Mouse (Mus musculus) forebrain, postnatal 0 days (tissue): ENCODE data around the gene Zbtb16. TPM values are rescaled to one million over a fixed set of nuclear protein-coding genes. Genes with fewer than 3 reads are reported as not detected.

Experiments
- ATAC-seq: fragments of 200-750 bp; cut with Nextera tagmentation; 2 replicates; pipeline ENCODE4 v1.8.0; 2017; ENCODE audit warnings: mild to moderate bottlenecking, moderate library complexity
- DNase-seq: peaks from one replicate; pipeline ENCODE4 v3.0.0-alpha.2; 2015
- H3K27ac ChIP-seq: fragments of 300-500 bp; sonication (generic); 2 replicates; pipeline ENCODE4 v1.5.1; 2014; ENCODE audit warnings: low read depth, mild to moderate bottlenecking, antibody characterized with exemption, low read length, moderate library complexity, mixed read lengths
- H3K27me3 ChIP-seq: fragments of 300-500 bp; sonication (generic); 2 replicates; pipeline ENCODE4 v1.6.1; 2014; ENCODE audit warnings: mild to moderate bottlenecking, low read length, mixed read lengths; ENCODE audit not compliant: insufficient read depth
- H3K36me3 ChIP-seq: fragments of 300-500 bp; sonication (generic); 2 replicates; pipeline ENCODE4 v1.6.1; 2014; ENCODE audit warnings: mild to moderate bottlenecking, moderate library complexity; ENCODE audit not compliant: insufficient read depth
- H3K4me1 ChIP-seq: fragments of 300-500 bp; sonication (generic); 2 replicates; pipeline ENCODE4 v1.6.1; 2014; ENCODE audit warnings: antibody characterized with exemption; ENCODE audit not compliant: insufficient read depth
- H3K4me2 ChIP-seq: fragments of 300-500 bp; sonication (generic); 2 replicates; pipeline ENCODE4 v1.6.1; 2014; ENCODE audit warnings: low read depth, mild to moderate bottlenecking, moderate library complexity
- H3K4me3 ChIP-seq: fragments of 300-500 bp; sonication (generic); 2 replicates; pipeline ENCODE4 v1.5.1; 2014; ENCODE audit warnings: low read depth, low read length, mixed read lengths
- H3K9ac ChIP-seq: fragments of 300-500 bp; sonication (generic); 2 replicates; pipeline ENCODE4 v1.6.1; 2014; ENCODE audit warnings: mild to moderate bottlenecking
- H3K9me3 ChIP-seq: fragments of 300-500 bp; sonication (generic); 2 replicates; pipeline ENCODE4 v1.6.1; 2016; ENCODE audit warnings: low read length
- CTCF ChIP-seq: sonication (generic); IDR thresholded peaks from 2 replicates; pipeline ENCODE4 v1.5.1; 2016; ENCODE audit warnings: antibody characterized with exemption, control low read depth, low read depth
- WGBS: fragments of 180-500 bp; shearing (Covaris S2); extraction: QIAGEN DNeasy Blood & Tissue Kit; methylation state at CpG from one replicate; pipeline ENCODE4 v1.1.7; 2014; 5-methylcytosine and 5-hydroxymethylcytosine counted together
- polyA plus RNA-seq: library from polyadenylated mRNA; unstranded; fragments of >200 nt; fragmentation: Nextera tagmentation; extraction: Ambion mirVana; gene quantifications from 2 replicates; pipeline ENCODE4 v1.2.1, GENCODE M21; 2015
- total RNA-seq: library from RNA; depleted of rRNA; stranded (reverse); fragments of >200 nt; gene quantifications from 2 replicates; pipeline ENCODE4 v1.2.3, GENCODE M21; 2014

Gene Zbtb16
- total and polyA plus RNA-seq, 2 experiments from 2014 or later: 6.8 to 12.6 TPM

DNA sequence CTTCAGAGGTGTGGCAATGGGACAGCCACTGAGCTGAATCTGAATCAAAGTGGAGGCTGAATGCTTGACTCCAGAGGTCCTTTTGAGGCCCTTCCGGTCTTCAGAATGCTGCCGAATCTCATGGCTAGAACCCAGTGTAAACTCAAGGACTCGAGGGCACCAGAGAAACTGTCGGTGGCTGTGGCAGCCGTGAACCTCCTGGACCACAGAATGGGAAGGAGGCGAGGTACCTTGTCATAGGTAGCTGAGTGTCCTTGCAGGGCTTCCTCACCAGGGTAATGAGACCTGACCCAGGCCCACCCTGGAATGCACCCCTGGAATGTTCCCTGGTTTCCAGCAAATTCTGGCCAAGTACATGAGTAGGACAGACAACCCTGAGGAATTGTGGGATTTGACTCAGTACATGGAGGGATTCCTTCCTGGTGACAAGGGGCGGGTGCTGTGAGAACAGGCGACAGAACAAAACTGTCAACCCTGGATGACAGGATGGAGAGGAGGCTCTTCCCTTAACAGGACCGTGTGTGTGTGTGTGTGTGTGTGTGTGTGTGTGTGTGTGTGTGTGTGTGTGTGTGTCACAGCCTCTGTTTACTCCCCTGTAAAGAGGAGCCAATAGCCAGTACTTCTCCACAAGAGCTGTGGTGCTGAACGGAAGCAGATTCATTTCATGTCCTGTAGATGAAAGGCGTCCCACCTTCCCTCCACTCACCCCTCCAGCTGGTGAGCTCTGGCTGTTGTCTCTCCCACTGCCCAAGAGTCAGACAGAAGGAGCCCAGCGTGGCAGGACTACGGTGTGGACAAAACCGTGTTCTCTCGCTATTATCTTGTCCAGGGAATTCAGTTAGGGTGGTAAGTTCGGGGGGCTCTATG is 189.0 kb downstream of the Zbtb16 start:
- H3K36me3 ChIP-seq: no peaks in the 10 kb centered on the region
- H3K4me2 ChIP-seq: no peak overlapping the region
- H3K27ac ChIP-seq: no peak overlapping the region
- TF ChIP-seq CTCF: no peak
- no peak overlapping the region for H3K9ac ChIP-seq
- DNase-seq: no peak
- peaks cover 4% of the 10 kb centered on the region; the same call in 1 of the 2 replicates for H3K27me3 ChIP-seq
- 0 out of 2 replicates have a peak, but pooled peaks cover 3% of the 10 kb centered on the region for H3K9me3 ChIP-seq
- no peak for ATAC-seq
- peaks cover 10% of the 10 kb centered on the region for H3K4me1 ChIP-seq
- WGBS: 48% methylated on average over 16 of the region's 16 CpGs
- H3K4me3 ChIP-seq: no peak overlapping the region

DNA sequence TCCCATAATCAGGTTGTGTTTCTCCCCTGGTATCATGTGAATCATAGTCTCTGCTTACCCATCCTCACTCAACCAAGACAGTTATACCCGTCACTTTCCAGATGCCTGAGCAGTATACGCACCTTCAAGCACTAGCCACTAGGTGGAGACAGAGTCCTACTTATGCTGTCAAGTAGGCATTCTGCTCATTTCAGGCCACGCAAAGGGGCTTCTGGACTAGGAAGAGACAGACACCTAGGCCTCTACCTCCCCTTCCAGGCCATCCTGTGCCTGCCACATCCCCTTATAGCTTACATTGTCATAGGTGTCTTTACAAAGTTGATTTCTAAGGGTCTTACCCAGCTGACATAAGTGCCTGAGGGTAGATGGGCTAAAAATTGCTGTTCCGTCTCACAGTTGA is 189.8 kb downstream of the Zbtb16 start:
- Histone ChIP-seq H3K9me3 (0 out of 2 replicates have a peak, but pooled peaks cover 3% of the 10 kb centered on the region), H3K4me3 (no peak overlapping the region), H3K4me1 (peaks cover 10% of the 10 kb centered on the region), H3K4me2 (no peak overlapping the region), H3K27me3 (peaks cover 4% of the 10 kb centered on the region; the same call in 1 of the 2 replicates), H3K36me3 (no peaks in the 10 kb centered on the region), H3K9ac (no peak overlapping the region), H3K27ac (no peak overlapping the region)
- peak; percentile 100 for TF ChIP-seq CTCF
- peak; percentile 93 for DNase-seq
- WGBS: 19% methylated on average over 4 of the region's 4 CpGs
- ATAC-seq: peak; percentile 74

DNA sequence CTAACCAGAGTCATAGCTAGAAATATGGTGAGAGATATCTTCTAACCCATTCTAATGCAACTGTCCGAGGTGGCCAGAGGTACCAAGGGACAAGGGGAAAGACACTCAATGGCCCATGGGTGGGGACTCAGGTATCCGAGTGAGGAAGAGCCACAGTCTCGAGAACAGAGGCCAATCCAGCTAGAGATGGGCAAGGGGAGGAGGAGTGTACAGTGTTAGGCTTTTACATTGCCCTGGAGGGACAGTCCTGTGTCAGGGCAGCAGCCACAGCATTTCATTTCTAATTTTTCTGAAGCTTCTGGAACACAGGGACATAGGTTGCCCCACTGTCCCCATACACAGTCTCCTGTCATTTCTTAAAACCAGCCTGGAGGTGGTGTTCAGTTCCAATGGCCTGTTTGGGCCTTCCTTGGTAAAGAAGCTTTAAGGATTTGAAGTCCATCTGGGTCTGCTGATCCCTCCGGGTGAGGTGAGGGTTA is 190.3 kb downstream of the Zbtb16 start:
- DNase-seq (no peak), ATAC-seq (no peak)
- Histone ChIP-seq H3K27me3 (peaks cover 4% of the 10 kb centered on the region; the same call in 1 of the 2 replicates), H3K27ac (no peak overlapping the region), H3K4me2 (no peak overlapping the region), H3K4me1 (peaks cover 10% of the 10 kb centered on the region), H3K9ac (no peak overlapping the region), H3K9me3 (0 out of 2 replicates have a peak, but pooled peaks cover 3% of the 10 kb centered on the region), H3K4me3 (no peak overlapping the region), H3K36me3 (no peaks in the 10 kb centered on the region)
- TF ChIP-seq CTCF: no peak
- 49% methylated on average over 4 of the region's 4 CpGs for WGBS

DNA sequence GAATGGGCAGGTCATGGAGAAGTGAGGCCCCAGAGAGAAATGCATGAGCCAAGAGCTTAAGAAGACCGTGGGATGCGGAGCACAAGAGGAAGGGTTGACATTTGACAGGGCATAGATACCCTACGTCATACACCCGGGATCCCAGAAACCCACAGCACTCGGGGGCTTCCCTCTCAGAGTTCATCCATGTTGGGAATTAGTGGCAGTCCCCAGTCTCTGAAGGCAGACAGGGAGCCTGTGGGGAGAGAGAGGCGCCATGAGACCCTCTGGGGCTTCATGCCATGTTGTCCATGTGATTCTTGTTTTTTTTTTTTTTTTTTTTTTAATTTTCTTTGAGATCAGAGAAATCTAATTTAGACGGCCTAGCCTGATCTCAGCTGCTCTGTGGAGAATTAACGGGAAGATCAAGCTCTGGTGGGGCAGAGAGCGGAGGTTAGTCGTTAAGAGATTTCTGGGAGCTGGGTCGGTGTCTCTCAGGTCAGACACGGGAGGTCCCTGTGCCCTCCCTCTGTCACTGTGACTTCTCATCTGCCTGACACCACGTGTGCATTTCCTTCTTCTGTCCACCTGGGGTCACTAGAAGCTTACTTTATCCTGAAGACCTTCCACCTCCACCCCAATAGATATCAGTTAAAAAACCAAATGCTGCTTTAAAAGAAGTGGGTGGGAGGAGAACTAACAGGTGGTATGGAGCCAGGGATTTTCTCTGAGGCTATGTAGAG is 190.9 kb downstream of the Zbtb16 start:
- peak; percentile 76 for TF ChIP-seq CTCF
- 0 out of 2 replicates have a peak, but pooled peaks cover 3% of the 10 kb centered on the region for H3K9me3 ChIP-seq
- ATAC-seq (0 out of 2 replicates have a peak, but pooled peaks have one; percentile 14), DNase-seq (peak; percentile 66)
- peaks cover 8% of the 10 kb centered on the region; the same call in 1 of the 2 replicates for H3K27me3 ChIP-seq
- H3K4me1 ChIP-seq: peaks cover 10% of the 10 kb centered on the region
- no peak overlapping the region for H3K9ac ChIP-seq
- H3K4me3 ChIP-seq: no peak overlapping the region
- no peak overlapping the region for H3K4me2 ChIP-seq
- H3K27ac ChIP-seq: no peak overlapping the region
- no peaks in the 10 kb centered on the region for H3K36me3 ChIP-seq
- 51% methylated on average over 13 of the region's 13 CpGs for WGBS

DNA sequence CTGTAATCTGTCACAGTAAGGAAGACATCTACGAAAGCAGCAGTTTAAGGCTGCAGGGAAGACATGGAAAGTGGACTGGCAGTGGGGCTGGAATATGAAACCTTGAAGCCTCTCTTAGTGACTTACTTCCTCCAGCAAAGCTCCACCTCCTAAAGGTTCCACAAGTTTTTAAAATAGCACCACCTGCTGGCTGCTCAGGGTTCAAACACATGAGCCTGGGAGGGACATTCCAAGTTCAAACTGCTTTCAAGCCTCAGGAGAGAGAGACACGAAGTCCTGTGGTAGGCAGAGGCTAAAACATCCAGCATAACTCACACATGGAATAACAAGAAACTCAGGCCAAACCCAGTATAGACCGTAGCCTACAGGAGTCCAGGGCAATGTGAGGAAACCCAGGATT is 191.6 kb downstream of the Zbtb16 start:
- Histone ChIP-seq H3K9me3 (0 out of 2 replicates have a peak, but pooled peaks cover 3% of the 10 kb centered on the region), H3K4me3 (no peak overlapping the region), H3K27ac (no peak overlapping the region), H3K36me3 (no peaks in the 10 kb centered on the region), H3K27me3 (peaks cover 11% of the 10 kb centered on the region; the same call in 1 of the 2 replicates), H3K9ac (no peak overlapping the region), H3K4me2 (no peak overlapping the region), H3K4me1 (peaks cover 9% of the 10 kb centered on the region)
- ATAC-seq: no peak
- no peak for DNase-seq
- TF ChIP-seq CTCF: 0 out of 2 replicates have a peak, but pooled peaks have one; percentile 19
- 79% methylated on average over 3 of the region's 3 CpGs for WGBS

DNA sequence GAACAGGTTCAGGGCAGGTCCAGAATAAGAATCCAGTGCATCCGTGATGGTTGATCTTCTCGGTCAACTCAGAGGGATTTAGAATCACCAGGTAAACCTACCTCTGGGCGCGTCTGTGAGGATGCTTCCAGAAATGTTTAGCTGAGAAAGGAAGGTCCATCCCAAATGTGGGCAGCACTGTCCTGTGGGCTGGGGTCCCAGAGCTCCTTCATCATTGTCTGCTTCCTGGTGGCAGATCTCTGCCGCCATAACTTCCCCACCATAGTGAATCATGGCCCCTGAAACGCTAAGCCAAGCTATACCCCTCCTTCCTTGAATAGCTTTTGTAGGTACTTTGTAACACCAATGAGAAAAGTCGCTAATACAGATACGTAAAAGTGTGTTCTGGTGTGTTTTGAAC is 194.4 kb downstream of the Zbtb16 start:
- DNase-seq (no peak), ATAC-seq (no peak)
- Histone ChIP-seq H3K4me2 (no peak overlapping the region), H3K9me3 (0 out of 2 replicates have a peak, but pooled peaks cover 3% of the 10 kb centered on the region), H3K27me3 (peaks cover 12% of the 10 kb centered on the region; the same call in 1 of the 2 replicates), H3K4me3 (no peak overlapping the region), H3K9ac (no peak overlapping the region), H3K36me3 (no peaks in the 10 kb centered on the region), H3K27ac (no peak overlapping the region), H3K4me1 (no peaks in the 10 kb centered on the region)
- 94% methylated on average over 8 of the region's 8 CpGs for WGBS
- no peak for TF ChIP-seq CTCF
